Mouse (Mus musculus) small intestine, adult 2 months (tissue): Measurements from ENCODE around the gene Usp18.

Experiments used
- CTCF ChIP-seq: fragments of 200-500 bp; IDR thresholded peaks from 2 replicates; pipeline ENCODE4 v1.5.1; 2012; ENCODE audit warnings: low read depth, mild to moderate bottlenecking, control low read depth, inconsistent platforms, low read length, moderate library complexity, mixed read lengths; ENCODE audit not compliant: insufficient replicate concordance, insufficient read length; ENCODE audit errors: extremely low read depth
- POLR2A ChIP-seq: fragments of 200-500 bp; IDR thresholded peaks from 2 replicates; pipeline ENCODE4 v1.6.1; 2012; ENCODE audit warnings: low read depth, mild to moderate bottlenecking, control low read depth, inconsistent platforms, low read length, moderate library complexity

GRCm38 (mm10) chr6:121246037-121246361, 293 bp downstream of the Usp18 start:
- no peak for TF ChIP-seq CTCF
- TF ChIP-seq POLR2A, result no peak
